ENCODE assay signal across 8 mouse cellular contexts in genomic region chr5:137684294-137685123, GRCm38 (mm10). TPM values are rescaled to one million over a fixed set of nuclear protein-coding genes. Genes with fewer than 3 reads are reported as not detected.
DNase-seq lines count a peak whose midpoint lies in the region; ATAC-seq lines count a peak whose summit lies in the region.

Gene Agfg2 (minus strand): TSS chr5:137684726.

- peak within 1 kb of the TSS; percentile 77 for H3K9ac ChIP-seq in heart, embryonic 14.5 days (ENCODE audit: low read length)
- H3K9ac ChIP-seq in liver, embryonic 13.5 days = peak within 1 kb of the TSS; percentile 93
- peak within 1 kb of the TSS; percentile 77 for H3K9ac ChIP-seq in stomach, embryonic 16.5 days (ENCODE audit: low read length)

- H3K36me3 ChIP-seq in heart, embryonic 14.5 days (ENCODE audit: control insufficient read depth, insufficient read depth, low read length) = no peaks in the 10 kb centered on the region
- peaks cover 29% of the 10 kb centered on the region for H3K36me3 ChIP-seq in liver, embryonic 13.5 days
- no peaks in the 10 kb centered on the region for H3K36me3 ChIP-seq in stomach, embryonic 16.5 days (ENCODE audit: control insufficient read depth, insufficient read depth, low read length)

- peak within 1 kb of the TSS; percentile 19 to 70; a peak in 3 of 4 replicates for H3K27ac ChIP-seq in heart, embryonic 14.5 days (replicated peaks in 1 of 2; ENCODE audit: control insufficient read depth in 1 of 2, insufficient read depth in 1 of 2, low read depth in 2 of 2, low read length in 2 of 2)
- H3K27ac ChIP-seq in liver, embryonic 13.5 days = peak within 1 kb of the TSS; percentile 99
- H3K27ac ChIP-seq in stomach, embryonic 16.5 days (ENCODE audit: low read length) = peak within 1 kb of the TSS; percentile 78

- H3K4me3 ChIP-seq in heart, embryonic 14.5 days (ENCODE audit: control insufficient read depth in 1 of 2, insufficient read depth in 1 of 2, low read depth in 1 of 2, low read length in 2 of 2) = peak within 1 kb of the TSS; percentile 71 to 76
- H3K4me3 ChIP-seq in liver, embryonic 13.5 days (replicated peaks) = peak within 1 kb of the TSS; percentile 97
- peak within 1 kb of the TSS; percentile 84 for H3K4me3 ChIP-seq in stomach, embryonic 16.5 days (replicated peaks; ENCODE audit: low read length)

- H3K4me2 ChIP-seq in heart, embryonic 14.5 days (ENCODE audit: low read length) = peak within 1 kb of the TSS; percentile 95
- peak within 1 kb of the TSS; percentile 94 for H3K4me2 ChIP-seq in liver, embryonic 13.5 days
- H3K4me2 ChIP-seq in stomach, embryonic 16.5 days (ENCODE audit: low read depth, low read length) = peak within 1 kb of the TSS; percentile 95

- peaks cover 4 to 11% of the 10 kb centered on the region in 2 experiments for H3K4me1 ChIP-seq in heart, embryonic 14.5 days (ENCODE audit: control insufficient read depth in 2 of 2, insufficient read depth in 2 of 2, low read length in 2 of 2)
- H3K4me1 ChIP-seq in liver, embryonic 13.5 days (replicated peaks) = peaks cover 83% of the 10 kb centered on the region
- H3K4me1 ChIP-seq in stomach, embryonic 16.5 days (ENCODE audit: control insufficient read depth, insufficient read depth, low read length) = peaks cover 15% of the 10 kb centered on the region

- no peaks in the 10 kb centered on the region for H3K27me3 ChIP-seq in heart, embryonic 14.5 days (ENCODE audit: control insufficient read depth, insufficient read depth, low read length)
- H3K27me3 ChIP-seq in liver, embryonic 13.5 days = no peaks in the 10 kb centered on the region
- H3K27me3 ChIP-seq in stomach, embryonic 16.5 days (ENCODE audit: control insufficient read depth, insufficient read depth, low read length) = no peaks in the 10 kb centered on the region

- H3K9me3 ChIP-seq in heart, embryonic 14.5 days (ENCODE audit: control insufficient read depth, low read length) = no peaks in the 10 kb centered on the region
- H3K9me3 ChIP-seq in liver, embryonic 13.5 days (replicated peaks) = no peaks in the 10 kb centered on the region
- H3K9me3 ChIP-seq in stomach, embryonic 16.5 days (replicated peaks; ENCODE audit: control insufficient read depth, low read length) = no peaks in the 10 kb centered on the region

- under 1% methylated on average over 62 of the region's 62 CpGs for WGBS in heart, embryonic 14.5 days
- WGBS in liver, embryonic 13.5 days (ENCODE audit: insufficient replicate concordance) = under 1% methylated on average over 62 of the region's 62 CpGs
- WGBS in stomach, embryonic 16.5 days = under 1% methylated on average over 62 of the region's 62 CpGs

- peak; percentile 98 for ATAC-seq in CD4-positive, CD25-positive, alpha-beta regulatory T cell, adult 4 months
- peak; percentile 98 for ATAC-seq in heart, embryonic 14.5 days (ENCODE audit: insufficient number of reproducible peaks, insufficient read depth, low FRiP score, low read depth)
- peak; percentile 85 for ATAC-seq in liver, embryonic 13.5 days (ENCODE audit: low read depth)
- peak; percentile 99 for ATAC-seq in stomach, embryonic 16.5 days (ENCODE audit: insufficient read depth, low FRiP score)

- peak; percentile 98 for DNase-seq in c-Kit-negative CD71-positive TER-119-positive erythroid progenitor cells, embryonic 14.5 days (ENCODE audit: low read depth, low spot score)
- peak; percentile 99 for DNase-seq in fibroblast of lung, adult 2 months (ENCODE audit: low read depth)
- peak; percentile 99 for DNase-seq in kidney, postnatal 14 days
- peak; percentile 99 for DNase-seq in liver, embryonic 13.5 days
- peak; percentile 95 for DNase-seq in neural tube, embryonic 10.5 days (ENCODE audit: extremely low spot score, low spot score)

RNA-seq across cellular contexts. Expression of gene Agfg2, which starts in this region (rescaled TPM):
- polyA plus RNA-seq in CD4-positive, CD25-positive, alpha-beta regulatory T cell, adult 4 months (2017; shearing (Covaris generic)) = 10 to 100 TPM; 14.3 to 15.7 TPM
- polyA plus RNA-seq in heart, embryonic 14.5 days (2014; fragmentation: Nextera tagmentation; extraction: Ambion mirVana) = 10.7 and 12.1 TPM in 2 replicates
- 32.1 and 37.8 TPM in 2 replicates for polyA plus RNA-seq in liver, embryonic 13.5 days (2015; fragmentation: Nextera tagmentation; extraction: Ambion mirVana)
- 16.3 and 19.0 TPM in 2 replicates for polyA plus RNA-seq in stomach, embryonic 16.5 days (2015; fragmentation: Nextera tagmentation; extraction: Ambion mirVana)

Comparison
In these comparisons a context has a peak if more than half of its experiments do, and no peak if none do; other contexts are left out.
1. Peak in every context shown above with its lines: DNase-seq, ATAC-seq, H3K4me3 ChIP-seq and H3K27ac ChIP-seq.
2. H3K27ac ChIP-seq: peak in every context shown above with its lines; median percentile 99 in liver, embryonic 13.5 days; 78 in stomach, embryonic 16.5 days; 44 in heart, embryonic 14.5 days.